Comparison of ENCODE assay signal across 19 mouse cellular contexts in the genomic region with DNA sequence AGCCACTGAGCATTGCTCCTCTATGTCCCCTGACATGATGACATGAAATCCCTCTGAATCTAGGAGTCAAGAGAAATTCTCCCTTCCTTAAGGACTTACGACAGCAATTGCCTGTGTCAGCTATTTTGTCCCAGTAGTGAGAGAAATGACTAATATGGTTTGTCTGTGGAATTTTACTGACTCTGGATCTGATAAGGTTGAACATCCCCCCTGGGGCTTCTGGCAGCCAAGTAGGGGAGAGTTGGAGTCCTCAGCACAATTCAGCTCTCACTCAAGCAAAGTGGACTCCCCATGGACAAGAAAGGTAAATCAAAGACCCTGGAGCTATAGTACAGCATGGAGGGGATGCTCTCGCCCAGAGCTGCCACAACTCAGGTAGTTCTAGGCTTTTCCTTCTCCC.
DNase-seq lines count a peak whose midpoint lies in the region; ATAC-seq and TF ChIP-seq lines count a peak whose summit lies in the region.
"Had no signal": no experiment of that assay in that cellular context is flagged by ENCODE, and none has a peak within 500 bp of the region (broad histone marks: within the 10 kb centered on the region; RNA-seq: fewer than 3 reads in every experiment).

No protein-coding gene starts in this region.

- H3K27me3 ChIP-seq in midbrain, embryonic 14.5 days (ENCODE audit: control insufficient read depth, insufficient read depth, low read length) = no peaks in the 10 kb centered on the region
- H3K27me3 ChIP-seq: embryonic facial prominence, embryonic 12.5 days; hindbrain, embryonic 15.5 days had no signal

- ATAC-seq in midbrain, embryonic 14.5 days (ENCODE audit: low FRiP score, low TSS enrichment) = no peak
- ATAC-seq: forebrain, embryonic 16.5 days; inflammation-experienced regulatory T-cells, adult 6 months; intestine, postnatal 0 days had no signal

- no peak for TF ChIP-seq POLR2A in lung, adult 2 months (IDR thresholded peaks at IDR 0.05; ENCODE audit: borderline replicate concordance, extremely low read depth, low read depth, low read length)

- WGBS in lung, adult 2 months = 68% methylated on average over 2 of the region's 2 CpGs
- WGBS in midbrain, embryonic 14.5 days = 80% methylated on average over 2 of the region's 2 CpGs

- peak; percentile 9 for DNase-seq in adrenal gland, adult 2 months
- no peak for DNase-seq in adrenal gland, adult 8-10 months
- peak; percentile 3 to 14 for DNase-seq in heart, postnatal 10 days
- no peak for DNase-seq in heart, adult 9 months (ENCODE audit: low spot score in 2 of 2)
- DNase-seq in 3T3-L1 (ENCODE audit: low read depth, low spot score) = peak; percentile 74
- DNase-seq in adrenal gland, postnatal 25 days = peak; percentile 7
- DNase-seq in lung, adult 2 months = no peak
- no peak for DNase-seq in midbrain, embryonic 14.5 days
- DNase-seq: cerebellum, adult 11 months; cerebellum, adult 8-10 months; cerebellum, postnatal 14 days; embryo, embryonic 11 days; gastrocnemius, postnatal 10 days had no signal

- intact Hi-C loops in heart, postnatal 10 days (cut with DNase I) = no loop called here

- no peaks in the 10 kb centered on the region for H3K9me3 ChIP-seq in midbrain, embryonic 14.5 days (ENCODE audit: control insufficient read depth, low read length)
- H3K9me3 ChIP-seq: embryonic facial prominence, embryonic 12.5 days; heart, embryonic 10.5 days; hindbrain, embryonic 15.5 days had no signal

- H3K4me1 ChIP-seq in lung, adult 2 months (ENCODE audit: control insufficient read depth, insufficient read depth, low read length) = no peaks in the 10 kb centered on the region
- no peaks in the 10 kb centered on the region for H3K4me1 ChIP-seq in midbrain, embryonic 14.5 days (ENCODE audit: control insufficient read depth, insufficient read depth, low read length)
- H3K4me1 ChIP-seq: embryonic facial prominence, embryonic 12.5 days; hindbrain, embryonic 15.5 days had no signal

- no peak overlapping the region for H3K9ac ChIP-seq in midbrain, embryonic 14.5 days (replicated peaks; ENCODE audit: low read length)
- H3K9ac ChIP-seq: embryonic facial prominence, embryonic 12.5 days; hindbrain, embryonic 15.5 days had no signal

- no peak for TF ChIP-seq CTCF in lung, adult 2 months (IDR thresholded peaks at IDR 0.05; ENCODE audit: insufficient read depth, low read length)

- no peaks in the 10 kb centered on the region for H3K36me3 ChIP-seq in midbrain, embryonic 14.5 days (ENCODE audit: control insufficient read depth, insufficient read depth, low read length)
- H3K36me3 ChIP-seq: embryonic facial prominence, embryonic 12.5 days; heart, embryonic 10.5 days; hindbrain, embryonic 15.5 days had no signal

- H3K27ac ChIP-seq in midbrain, embryonic 14.5 days (replicated peaks; ENCODE audit: low read depth, low read length) = no peak overlapping the region
- H3K27ac ChIP-seq: embryonic facial prominence, embryonic 12.5 days; heart, embryonic 10.5 days; hindbrain, embryonic 15.5 days had no signal

- H3K4me2 ChIP-seq in midbrain, embryonic 14.5 days (ENCODE audit: low read length) = no peak overlapping the region
- H3K4me2 ChIP-seq: embryonic facial prominence, embryonic 12.5 days; hindbrain, embryonic 15.5 days had no signal

- H3K4me3 ChIP-seq in lung, adult 2 months (replicated peaks; ENCODE audit: extremely low read depth, low read depth, low read length) = no peak overlapping the region
- no peak overlapping the region for H3K4me3 ChIP-seq in midbrain, embryonic 14.5 days (replicated peaks; ENCODE audit: low read depth, low read length)
- H3K4me3 ChIP-seq: embryonic facial prominence, embryonic 12.5 days; heart, embryonic 10.5 days; hindbrain, embryonic 15.5 days had no signal

Comparison
In these comparisons a context has a peak if more than half of its experiments do, and no peak if none do; other contexts are left out.
1. DNase-seq: peak in adrenal gland, adult 2 months (single experiment), heart, postnatal 10 days (2 of 2), 3T3-L1 (single experiment) and adrenal gland, postnatal 25 days (single experiment); none in adrenal gland, adult 8-10 months (single experiment), heart, adult 9 months (0 of 2), lung, adult 2 months (single experiment) and midbrain, embryonic 14.5 days (single experiment).